Mouse (Mus musculus) urinary bladder, postnatal 10 days (tissue): ENCODE results near the gene Mettl23.
"Not testable (repeated sequence)": the region's sequence is repeated elsewhere in the genome, so short reads cannot be mapped to it uniquely, and the experiment has no call there.

Experiments
- DNase-seq: peaks from one replicate; pipeline ENCODE4 v3.0.0; 2022; ENCODE audit warnings: low spot score

Gene Mettl23

DNA sequence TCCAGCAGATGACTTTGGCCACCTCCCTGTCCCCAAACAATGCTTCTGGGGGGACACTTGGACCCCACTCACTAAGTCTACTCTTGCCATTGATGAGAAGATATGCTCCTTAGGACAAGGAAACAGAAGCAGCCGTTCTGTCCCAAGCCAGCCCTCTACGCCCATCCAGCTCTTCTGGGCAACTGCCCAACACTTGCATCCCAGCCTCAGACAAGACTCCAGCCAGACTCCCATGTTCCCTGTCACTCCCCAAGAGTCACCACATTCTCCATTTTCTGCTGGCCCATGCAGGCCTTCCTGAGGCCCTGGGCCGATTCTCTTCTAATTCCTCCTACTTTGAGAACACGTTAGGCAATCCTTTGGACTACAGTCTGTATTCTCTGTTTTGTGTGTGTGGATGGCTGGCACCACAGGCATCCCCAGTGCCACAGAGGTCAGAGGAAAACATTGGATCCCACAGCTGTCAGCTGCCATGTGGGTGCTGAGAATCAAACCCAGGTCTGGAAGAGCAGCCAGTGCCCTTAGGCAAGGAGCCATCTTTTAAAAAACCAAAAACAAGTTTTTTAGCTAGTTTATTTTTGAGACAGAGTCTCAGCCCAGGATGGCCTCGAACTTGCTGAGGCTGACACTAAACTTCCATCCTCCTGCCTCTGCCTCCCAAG is 23.0 kb upstream of the Mettl23 start:
- DNase-seq, result no peak

DNA sequence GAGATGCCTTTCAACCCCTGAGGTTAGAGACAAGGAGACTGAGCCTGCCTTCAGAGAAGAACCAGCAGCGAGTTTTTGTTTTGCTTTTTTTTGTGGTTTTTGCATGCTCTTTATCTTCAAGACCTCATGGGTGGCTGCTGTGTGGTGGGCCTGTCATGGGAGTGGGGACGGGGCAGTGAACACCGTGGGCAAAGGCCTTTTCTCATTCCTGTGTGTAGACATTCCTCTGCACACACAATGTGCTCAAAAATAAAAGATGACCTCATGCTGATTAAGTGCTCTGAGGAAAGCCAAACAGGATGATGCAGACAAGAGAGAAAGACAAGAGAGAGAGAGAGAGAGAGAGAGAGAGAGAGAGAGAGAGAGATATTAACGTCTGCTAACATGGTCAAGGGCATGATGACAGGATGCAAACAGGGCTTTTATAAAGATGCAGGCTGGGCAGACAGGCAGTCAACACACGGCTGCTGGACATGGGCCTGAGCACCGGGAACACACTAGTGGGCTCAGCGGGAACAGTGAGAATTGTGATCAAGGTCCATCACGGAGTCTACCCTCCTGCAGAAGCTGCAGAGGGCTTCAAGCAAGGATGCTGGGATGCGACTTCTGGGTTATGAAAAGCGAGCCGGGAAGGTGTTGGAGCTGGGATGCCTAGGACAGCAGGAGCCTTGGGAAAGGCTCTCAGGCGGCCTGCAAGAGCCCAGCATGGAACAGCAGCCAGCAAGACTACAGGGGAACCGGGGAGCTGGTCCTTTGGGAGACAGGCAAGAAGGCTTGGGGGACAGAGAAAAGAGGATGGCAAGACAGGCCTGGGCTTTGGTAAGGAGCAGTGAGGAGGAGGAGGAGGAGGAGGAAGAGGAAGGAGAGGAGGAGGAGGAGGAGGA is 21.8 kb upstream of the Mettl23 start:
- no peak for DNase-seq

DNA sequence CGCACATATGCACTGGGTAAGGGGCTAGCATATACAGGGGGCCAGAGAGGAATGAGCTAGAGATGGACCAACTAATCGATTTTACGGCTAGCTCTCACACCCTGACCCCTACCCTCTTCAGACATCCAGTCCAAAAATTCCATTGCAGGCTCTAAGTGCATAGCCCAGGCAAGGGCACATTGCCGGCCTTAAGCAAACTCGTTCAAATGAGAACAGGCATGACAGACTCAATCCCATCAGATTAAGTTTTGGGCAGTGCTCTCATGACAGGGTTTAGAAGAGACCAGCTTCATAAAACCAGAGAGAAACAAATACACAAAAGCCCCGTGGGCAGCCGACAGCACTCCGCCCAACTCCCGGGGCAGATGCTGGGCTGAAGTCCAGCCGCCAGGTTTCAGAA is 20.9 kb upstream of the Mettl23 start:
- no peak for DNase-seq

DNA sequence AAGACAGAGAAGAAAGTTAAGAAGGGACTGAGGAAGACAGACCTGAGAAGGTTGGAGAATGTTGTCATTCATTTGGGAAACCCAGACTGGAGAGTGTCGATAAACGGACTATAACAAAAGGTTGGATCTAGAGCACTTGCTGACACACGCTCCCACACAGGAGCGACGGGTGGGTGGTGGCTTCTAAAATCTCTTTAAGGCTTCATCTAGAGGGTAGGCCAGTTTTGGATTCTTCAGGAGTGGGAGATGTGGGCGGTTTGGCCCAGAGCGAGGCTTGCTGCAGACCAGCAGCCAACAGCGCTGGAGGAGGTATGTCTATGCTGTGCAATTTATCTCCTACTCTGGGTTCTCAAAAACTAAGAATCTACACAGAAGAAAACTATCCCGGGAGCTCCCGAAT is 20.5 kb upstream of the Mettl23 start:
- DNase-seq, result no peak

DNA sequence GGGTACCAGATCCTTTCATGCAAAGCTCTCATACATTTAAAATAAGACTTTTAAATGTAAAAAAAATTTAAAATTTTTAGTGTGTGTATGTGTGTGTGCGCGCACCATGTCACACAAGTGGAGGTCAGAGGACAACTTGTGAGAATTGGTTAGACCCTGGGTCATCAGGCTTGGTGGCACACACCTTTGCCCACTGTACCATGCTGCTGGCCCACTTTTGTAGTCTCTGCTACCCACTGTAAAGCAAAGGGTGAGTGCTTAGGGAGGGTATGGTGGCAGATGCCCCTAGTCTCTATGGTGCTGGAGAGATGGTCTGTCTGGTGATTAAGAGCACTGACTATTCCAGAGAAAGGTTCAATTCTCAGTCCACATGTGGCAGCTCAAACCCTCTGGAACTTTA is 19.8 kb upstream of the Mettl23 start:
- DNase-seq, result no peak

DNA sequence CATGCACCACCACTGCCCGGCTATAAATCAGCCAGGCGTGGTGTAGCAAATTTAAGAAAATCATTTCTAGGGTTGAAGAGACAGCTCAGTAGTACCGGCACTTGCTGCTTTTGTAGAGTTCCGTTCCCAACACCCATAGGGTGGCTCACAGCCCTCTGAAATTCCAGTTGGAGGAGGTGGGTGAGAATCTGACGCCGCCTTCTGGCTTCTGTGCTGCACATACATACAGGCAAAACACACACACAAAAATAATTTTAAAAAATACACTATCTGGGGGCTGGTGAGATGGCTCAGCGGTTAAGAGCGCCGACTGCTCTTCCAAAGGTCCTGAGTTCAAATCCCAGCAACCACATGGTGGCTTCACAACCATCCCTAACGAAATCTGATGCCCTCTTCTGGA is 19.2 kb upstream of the Mettl23 start:
- not testable (repeated sequence) for DNase-seq

DNA sequence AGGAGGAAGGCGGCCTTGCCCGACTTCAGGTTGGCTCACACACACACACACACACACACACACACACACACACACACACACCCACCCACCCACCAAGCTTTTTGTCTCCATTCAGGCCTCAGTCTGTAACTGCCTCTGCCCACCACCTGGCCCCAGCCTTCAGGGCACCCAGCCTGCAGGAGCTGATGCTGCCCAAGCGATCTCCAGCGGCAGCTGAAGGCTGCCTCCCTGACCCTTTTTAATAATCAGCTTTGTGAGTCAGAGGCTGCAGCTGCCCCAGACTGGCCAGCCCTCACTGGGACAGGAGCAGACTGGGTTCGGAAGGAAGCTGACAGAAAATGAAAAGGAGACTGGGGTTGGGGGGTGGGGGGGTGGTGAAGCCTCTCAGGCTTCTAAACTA is 17.8 kb upstream of the Mettl23 start:
- DNase-seq, result no peak

DNA sequence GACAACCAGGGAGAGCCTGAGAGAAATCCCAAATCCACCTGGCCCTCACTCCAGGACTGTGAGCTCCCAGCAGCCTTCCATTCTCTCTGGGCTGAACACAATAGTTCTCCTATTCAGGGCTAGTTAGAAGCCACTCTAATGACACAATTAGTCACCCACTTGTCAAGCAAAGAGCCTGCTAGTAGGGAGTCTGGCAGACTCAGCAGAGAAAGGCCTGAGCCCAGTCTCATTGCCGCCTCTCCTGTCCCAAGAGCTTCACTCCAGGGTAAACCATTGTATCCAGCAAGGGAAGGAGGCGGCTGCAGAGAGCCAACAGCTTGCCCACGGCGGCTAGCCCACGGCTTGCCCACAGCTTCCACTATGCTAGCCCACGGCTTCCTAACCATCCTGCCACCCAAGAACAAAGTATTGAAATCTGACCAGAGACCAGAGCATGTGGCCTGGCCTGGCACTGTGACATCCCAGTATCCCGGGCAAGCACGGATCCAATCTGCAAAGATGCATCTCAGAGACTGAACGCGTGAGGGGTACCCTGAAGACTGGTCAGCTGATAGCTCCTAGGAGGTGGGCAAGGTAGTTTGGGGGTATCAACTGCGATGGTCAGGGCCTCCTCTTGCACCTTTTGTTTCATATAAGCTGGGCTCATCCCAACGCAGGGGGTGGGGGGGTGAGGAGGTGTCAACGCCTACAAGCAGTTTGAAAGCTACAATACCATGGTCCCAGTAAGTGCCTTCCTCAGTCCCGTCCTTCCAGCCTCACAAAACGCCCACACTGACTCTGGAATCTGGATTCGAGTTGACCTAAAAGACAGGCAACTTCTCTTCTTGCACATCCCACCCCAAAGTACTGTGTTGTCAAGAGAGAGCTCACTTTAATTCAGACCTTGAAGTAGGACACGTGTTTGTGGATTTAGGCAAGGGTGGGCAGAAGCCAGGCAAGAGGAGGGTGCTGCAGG is 16.3 kb upstream of the Mettl23 start:
- no peak for DNase-seq

DNA sequence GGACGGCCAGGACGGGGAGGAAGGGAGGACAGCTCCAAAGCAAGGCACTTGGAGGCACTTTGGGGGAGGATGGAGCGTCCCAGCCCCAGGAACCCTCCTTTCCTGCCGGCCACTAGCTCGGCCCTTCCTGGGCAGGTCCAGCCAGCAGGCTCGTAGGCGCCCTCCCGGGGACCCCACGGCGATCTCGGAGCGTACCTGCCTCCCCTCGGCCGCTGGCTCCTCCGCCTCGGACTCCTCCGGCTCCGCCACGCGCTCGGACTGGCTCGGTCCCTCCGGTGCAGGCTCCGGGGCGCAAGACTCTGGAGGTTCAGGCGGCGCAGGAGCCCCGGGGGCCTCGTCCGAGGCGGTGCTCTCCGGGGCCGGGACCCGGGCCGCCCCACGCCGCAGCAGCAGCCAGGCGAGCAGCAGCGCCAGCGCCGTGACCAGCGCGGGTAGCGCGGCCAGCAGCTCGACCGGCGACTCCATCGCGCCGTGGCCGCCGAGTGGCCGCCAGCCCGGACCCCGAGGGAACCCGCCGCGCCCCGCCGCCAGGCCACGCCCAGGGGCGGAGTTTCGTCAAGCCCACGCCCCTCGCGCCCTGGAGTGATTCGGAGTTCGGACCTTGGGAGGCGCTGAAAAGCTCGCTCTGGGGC is 15.4 kb upstream of the Mettl23 start, which contains the start of gene Mxra7:
Mxra7 (minus strand) TSS at position 513 of the 632 bp plus-strand sequence.
- peak; percentile 54 for DNase-seq

DNA sequence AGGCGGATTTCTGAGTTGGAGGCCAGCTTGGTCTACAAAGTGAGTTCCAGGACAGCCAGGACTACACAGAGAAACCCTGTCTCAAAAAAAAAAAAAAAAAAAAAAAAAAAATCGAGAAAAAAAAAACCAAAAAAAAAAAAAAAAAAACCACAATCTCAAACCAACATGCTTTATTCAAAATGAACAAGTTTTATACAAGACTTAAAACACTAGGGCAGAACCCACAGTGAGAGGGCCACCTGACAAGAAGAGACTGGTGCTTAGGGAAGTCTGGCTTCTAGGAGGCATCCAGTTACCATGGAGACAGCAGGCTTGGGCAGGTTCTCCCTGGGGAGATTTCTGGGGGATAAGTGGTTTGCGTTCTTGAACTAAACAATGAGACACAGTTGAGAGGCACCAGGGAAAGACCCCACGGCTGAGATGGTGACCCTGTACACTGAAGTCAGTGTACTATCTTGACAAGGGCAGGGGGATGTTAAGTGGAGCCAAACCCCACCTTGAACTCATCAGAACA is 10.8 kb upstream of the Mettl23 start:
- DNase-seq, result no peak

DNA sequence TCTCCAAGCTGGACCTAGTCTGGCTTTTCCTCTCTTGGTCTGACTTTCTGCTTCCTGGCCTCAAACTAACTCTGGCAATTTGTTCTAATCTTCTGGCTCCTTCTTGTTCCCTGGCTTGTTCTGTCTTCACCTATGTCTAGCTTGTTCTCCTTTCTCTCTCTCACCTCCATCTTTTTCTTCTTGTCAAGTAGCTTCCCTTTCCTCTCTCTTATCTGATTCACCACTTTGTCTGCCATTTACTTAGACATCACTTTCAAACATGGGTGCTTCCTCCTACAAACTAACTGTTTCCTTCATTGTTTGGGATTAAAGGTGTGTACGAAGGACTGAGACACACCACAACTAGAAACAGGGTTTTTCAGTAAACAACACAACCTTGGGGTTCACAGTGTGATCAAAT is 8.1 kb upstream of the Mettl23 start:
- no peak for DNase-seq

DNA sequence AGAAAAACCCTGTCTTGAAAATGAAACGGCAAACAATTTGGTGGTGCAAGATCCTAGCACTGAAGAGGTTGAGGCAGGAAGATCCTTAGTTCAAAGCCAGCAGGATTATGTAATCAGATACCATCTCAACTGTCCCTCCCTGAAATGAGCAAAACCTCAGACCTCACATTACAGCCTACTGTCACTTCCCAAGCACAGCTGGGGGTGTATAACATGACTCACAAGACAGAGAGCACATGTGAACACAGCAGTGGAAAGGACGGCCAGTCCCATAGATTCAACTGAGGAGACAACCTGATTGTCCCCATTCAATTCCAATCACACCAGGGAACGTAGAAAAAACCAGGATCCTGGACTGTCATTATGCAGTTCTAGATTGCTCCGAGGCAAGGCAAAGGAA is 6.8 kb upstream of the Mettl23 start:
- DNase-seq, result no peak

DNA sequence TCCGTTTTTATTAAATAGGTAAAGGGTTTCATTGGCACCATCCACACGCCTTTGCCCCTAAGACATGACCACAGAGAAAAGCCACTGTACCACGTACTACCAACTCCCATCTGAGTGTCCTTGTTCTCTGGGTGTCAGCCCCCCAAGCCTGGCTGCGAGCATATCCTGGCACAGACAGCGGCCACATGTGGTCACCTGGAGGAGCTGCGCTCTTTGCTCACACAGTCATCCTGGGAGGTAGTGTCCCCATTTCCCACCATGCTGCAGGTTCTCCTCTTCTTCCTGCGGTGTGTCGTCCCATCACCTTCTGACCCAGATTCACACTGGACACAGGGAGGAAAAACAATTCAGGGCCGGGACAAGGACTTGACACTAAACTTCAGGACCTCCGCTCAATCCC is 5.6 kb upstream of the Mettl23 start:
- no peak for DNase-seq

DNA sequence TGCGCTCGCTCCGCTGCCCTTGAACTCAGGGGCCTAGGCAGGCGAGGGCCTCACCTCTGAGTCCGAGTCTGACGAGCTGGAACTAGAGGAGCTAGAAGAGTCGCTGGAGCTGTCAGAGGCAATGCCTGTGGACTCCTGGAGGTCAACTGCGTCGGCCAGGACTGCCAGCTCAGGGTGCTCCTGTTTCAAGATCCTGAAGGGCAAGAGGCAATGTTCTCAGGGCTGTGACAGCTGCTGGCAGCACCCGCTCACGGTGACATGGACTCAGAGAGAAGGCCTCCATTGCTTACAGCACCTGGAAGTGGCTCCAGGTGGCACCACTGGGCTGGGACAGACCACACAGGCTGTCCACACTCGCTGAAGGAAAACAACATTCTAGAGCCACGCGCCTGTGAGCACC is 4.1 kb upstream of the Mettl23 start:
- DNase-seq, result no peak

DNA sequence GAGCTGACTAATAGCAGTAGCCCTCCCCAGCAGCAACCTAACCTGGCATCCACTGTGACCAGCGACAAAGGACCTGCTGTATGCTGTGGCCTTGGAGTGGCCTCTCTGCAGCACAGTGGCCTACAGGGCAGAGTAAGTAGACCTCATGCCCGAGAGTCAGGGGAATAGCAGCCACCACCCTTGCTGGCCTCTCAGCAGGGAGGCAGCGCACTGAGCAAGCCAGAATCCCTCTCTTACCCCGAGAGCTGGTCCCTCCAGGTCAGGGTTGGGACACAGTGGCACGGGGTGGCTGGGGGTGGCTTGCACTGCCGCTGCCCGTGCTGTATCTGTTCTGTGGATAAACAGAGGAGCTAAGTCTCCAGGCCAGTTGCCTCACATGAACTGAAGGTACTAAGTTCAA is 3.5 kb upstream of the Mettl23 start:
- DNase-seq, result no peak

DNA sequence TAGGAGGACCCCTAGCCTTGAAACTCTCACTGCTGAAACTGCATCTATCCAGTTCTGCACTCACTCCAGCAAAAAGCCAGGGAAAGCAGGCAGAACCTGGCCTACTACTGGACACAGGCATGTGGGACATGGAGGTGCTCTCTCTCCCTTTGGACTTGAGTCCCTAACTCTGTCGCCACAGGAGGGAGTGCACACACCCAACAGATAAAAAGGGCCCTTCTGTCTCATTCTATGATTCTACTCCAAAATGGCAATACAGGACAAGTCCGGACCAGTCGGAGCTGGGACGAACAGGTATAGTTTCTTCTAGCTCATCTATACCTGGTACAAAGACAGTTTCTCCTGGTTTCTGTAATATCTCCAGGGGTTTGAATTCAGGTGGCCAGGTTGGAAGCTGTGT is 2.3 kb upstream of the Mettl23 start:
- DNase-seq, result no peak

DNA sequence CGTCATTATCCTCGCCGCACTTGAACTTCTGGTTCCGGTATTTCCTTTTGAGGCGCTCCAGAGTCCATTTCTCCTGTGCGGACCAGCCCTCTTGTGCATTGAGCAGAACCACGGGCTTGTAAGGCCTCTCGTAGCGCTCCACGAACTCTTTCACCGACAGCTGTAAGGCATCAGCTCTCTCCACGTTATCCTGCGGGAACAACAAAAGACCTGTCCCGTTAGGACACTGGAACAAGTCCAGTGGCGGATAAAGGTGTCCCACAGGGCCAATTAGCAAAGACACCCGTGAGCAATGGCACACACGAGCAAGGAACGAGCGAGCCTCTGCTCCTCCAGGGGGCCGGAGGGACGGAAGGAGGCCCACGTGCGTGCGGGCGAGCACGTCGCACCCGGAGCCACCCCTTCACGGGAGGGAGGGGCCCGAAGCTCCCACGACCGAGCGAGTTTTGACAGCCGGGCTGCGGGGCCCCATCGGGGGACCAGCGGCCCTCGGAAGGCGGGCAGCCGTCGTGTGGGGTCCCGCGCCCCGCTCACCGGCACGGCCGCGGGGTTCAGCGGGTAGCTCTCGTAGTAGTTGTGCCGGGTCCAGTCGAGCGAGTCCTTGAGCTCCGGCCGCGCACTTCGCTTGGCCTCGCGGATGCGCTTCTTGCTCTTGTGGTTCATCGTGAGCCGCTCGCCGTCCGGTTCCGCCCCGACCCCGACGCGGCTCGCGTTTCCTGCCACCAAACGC is 382 bp upstream of the Mettl23 start:
- DNase-seq, result no peak

DNA sequence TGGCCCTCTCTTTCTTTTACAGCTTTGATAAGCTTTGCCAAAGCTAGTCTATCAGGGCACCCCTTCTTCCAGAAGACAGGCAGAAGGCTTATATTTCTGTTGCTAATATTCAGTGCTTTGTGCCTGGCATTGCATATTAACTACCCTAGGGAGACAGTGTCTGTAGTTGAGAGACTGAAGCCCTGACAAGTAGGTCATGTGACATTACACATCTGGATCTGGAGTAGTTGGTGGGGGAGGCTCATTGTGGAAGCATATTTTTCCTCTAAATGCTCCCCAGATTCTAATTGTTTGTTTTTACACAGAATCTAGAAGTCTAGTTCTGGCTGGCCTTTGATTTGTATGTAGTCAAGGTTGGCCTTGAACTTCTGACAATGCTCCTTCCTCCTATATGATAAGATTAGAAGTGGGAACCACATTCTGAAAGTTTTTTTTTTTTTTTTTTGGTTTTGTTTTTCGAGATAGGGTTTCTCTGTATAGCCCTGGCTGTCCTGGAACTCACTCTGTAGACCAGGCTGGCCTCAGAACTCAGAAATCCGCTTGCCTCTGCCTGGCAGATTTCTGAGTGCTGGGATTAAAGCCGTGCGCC is 3.6 kb downstream of the Mettl23 start:
- DNase-seq, result no peak

DNA sequence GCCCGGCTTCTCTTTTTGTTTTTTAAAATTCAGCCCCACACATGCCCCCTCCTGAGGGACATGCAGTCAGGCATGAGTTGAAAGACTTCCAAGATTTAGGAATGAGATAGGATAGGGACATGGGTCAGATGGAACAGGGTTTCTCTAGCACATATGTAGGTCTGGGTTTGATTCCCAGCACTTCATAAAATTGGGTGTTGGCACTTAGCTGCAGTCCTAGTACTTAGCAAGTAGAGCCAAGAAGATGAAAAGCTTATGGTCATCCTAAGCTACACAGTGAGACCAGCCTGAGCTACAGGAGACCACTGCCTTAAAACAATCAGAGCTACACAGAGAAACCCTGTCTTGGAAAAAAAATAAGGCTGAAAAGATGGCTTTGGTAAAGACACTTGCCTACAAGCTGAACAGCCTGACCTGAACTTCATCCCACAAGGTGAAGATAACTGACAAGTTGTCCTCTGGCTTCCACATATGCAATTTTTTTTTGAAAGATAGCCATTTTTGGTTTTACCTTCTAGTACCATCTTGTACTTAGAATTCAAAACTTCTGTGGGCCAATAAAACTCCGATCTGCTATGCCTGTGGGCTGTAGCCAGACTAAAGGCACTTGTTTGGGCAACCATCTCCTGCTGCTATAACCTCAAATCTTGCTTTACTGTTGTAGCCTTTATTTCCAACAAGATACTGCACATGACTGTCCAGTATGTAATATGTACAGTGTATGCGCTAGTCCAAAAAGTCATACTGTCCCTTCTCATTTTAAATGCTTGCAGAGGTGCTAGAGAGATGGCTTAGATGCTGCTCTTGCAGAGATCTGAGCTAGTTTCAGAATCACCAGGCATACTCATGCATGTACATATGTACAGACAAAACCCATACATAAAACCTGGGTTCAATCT is 4.4 kb downstream of the Mettl23 start:
- no peak for DNase-seq
